Mouse (Mus musculus) C2C12 (cell line): ENCODE data around the gene Cda. TPM values are rescaled to one million over a fixed set of nuclear protein-coding genes. Genes with fewer than 3 reads are reported as not detected.

Experiments
- H3K27me3 ChIP-seq: one replicate; pipeline ENCODE4 v1.6.1; 2011; ENCODE audit not compliant: control insufficient read depth, insufficient read depth, insufficient read length
- H3K36me3 ChIP-seq: one replicate; pipeline ENCODE4 v1.6.1; 2011; ENCODE audit not compliant: control insufficient read depth, insufficient read depth
- H3K4me3 ChIP-seq: one replicate; pipeline ENCODE4 v1.5.1; 2011; ENCODE audit warnings: mild to moderate bottlenecking, control low read depth; ENCODE audit not compliant: poor library complexity, insufficient read depth, severe bottlenecking
- H3K79me2 ChIP-seq: one replicate; pipeline ENCODE4 v1.6.1; 2011; ENCODE audit not compliant: control insufficient read depth, insufficient read depth
- H3K79me3 ChIP-seq: one replicate; pipeline ENCODE4 v1.6.1; 2011; ENCODE audit warnings: low read depth, control low read depth
- H3ac ChIP-seq: one replicate; pipeline ENCODE3; 2011; ENCODE audit warnings: low read depth; ENCODE audit not compliant: control insufficient read depth, insufficient read length
- CEBPB ChIP-seq: IDR thresholded peaks from one replicate; pipeline ENCODE4 v1.6.1; 2011; ENCODE audit warnings: low read depth, mild to moderate bottlenecking, control low read depth, moderate library complexity
- CTCF ChIP-seq: IDR thresholded peaks from one replicate; pipeline ENCODE4 v1.5.1; 2011; ENCODE audit not compliant: control insufficient read depth, insufficient read depth, insufficient read length
- FOSL1 ChIP-seq: IDR thresholded peaks from one replicate; pipeline ENCODE4 v1.8.0; 2011; ENCODE audit warnings: mild to moderate bottlenecking, low read length; ENCODE audit not compliant: poor library complexity, insufficient read depth, severe bottlenecking
- MAX ChIP-seq: IDR thresholded peaks from one replicate; pipeline ENCODE4 v1.6.1; 2011; ENCODE audit warnings: mild to moderate bottlenecking, control low read depth
- MYOD1 ChIP-seq: IDR thresholded peaks from one replicate; pipeline ENCODE4 v1.6.1; 2011; ENCODE audit warnings: low read depth; ENCODE audit not compliant: control insufficient read depth, insufficient read length
- MYOG ChIP-seq: IDR thresholded peaks from one replicate; pipeline ENCODE4 v1.6.1; 2011; ENCODE audit not compliant: control insufficient read depth, insufficient read length; ENCODE audit errors: extremely low read depth
- USF1 ChIP-seq: IDR thresholded peaks from one replicate; pipeline ENCODE4 v1.6.1; 2011; ENCODE audit warnings: low read depth, mild to moderate bottlenecking, control low read depth, moderate library complexity
- polyA plus RNA-seq: library from polyadenylated mRNA; unstranded; fragments of >200 nt; fragmentation: generic; extraction: Trizol; gene quantifications from one replicate; pipeline ENCODE4 v1.2.1, GENCODE M21; 2012; ENCODE audit warnings: missing spikeins

Gene Cda
- polyA plus RNA-seq, 1 experiment: 8.7 TPM

DNA sequence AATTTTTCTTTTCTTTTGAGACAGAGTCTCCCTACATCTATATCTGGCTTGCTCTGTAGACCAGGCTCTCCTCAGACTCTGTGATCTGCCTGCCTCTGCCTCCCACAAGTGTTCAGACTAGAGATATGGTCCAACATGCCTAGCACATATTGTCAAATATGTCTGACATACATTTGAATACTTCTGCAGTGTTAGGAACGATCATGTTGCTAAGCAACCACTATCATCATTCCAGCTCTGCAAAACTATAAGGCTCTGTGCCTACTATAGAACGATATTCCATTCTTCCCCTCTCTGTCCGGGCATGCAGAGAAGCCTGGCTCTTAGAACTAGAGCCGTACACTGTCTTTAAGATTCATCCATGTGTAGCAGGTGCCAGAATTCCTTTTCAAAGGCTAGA, 45.1 kb downstream of the Cda start:
- Histone ChIP-seq H3K79me2 (no peaks in the 10 kb centered on the region), H3ac (no peak overlapping the region), H3K27me3 (no peaks in the 10 kb centered on the region), H3K36me3 (no peaks in the 10 kb centered on the region), H3K79me3 (no peaks in the 10 kb centered on the region), H3K4me3 (no peak overlapping the region)
- TF ChIP-seq CTCF (no peak), MYOG (no peak), USF1 (no peak), MYOD1 (no peak), FOSL1 (no peak), MAX (no peak), CEBPB (no peak)

DNA sequence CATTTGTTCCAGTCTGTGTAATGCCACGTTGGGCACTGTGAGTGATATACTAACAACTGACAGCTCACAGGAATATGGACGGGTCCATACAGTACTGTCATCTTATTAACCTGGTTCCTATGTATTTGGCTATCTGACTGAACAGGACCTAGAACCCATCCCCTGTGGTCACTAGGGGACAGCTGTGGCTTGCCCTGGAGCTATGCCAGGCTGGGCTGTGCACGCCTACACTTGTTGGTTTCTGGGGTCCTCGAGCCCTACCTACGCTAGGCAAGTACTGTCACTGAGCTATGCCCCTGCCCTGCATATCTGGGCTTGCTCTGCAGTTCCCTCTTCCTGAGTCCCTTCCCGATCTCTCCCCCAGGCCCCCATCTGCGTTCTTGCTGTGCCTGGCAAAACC, 46.3 kb downstream of the Cda start:
- Histone ChIP-seq H3ac (no peak overlapping the region), H3K4me3 (no peak overlapping the region), H3K79me3 (no peaks in the 10 kb centered on the region), H3K36me3 (no peaks in the 10 kb centered on the region), H3K27me3 (no peaks in the 10 kb centered on the region), H3K79me2 (no peaks in the 10 kb centered on the region)
- no peak for TF ChIP-seq MYOG
- TF ChIP-seq FOSL1: no peak
- TF ChIP-seq MAX: no peak
- TF ChIP-seq MYOD1: no peak
- TF ChIP-seq USF1: no peak
- no peak for TF ChIP-seq CTCF
- no peak for TF ChIP-seq CEBPB

DNA sequence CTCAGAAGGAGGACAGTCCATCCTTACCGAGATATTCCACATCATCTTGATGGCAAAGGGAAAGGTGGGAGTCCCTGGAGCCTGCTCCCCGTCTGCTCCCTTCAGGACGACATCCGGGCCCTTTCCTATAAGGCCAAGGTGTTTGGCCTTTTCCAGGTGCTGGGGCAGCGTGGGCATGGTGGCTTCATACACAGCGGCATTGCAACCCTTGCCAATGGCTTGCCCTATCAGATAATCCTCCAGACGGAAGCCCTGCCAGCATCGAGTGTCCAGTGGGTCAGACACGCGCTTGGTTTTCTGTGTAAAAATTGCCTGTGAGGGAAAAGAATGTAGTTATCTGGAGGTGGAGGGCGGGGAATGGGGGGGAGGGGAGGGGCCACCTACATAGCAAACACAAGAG, 47.1 kb downstream of the Cda start:
- H3ac ChIP-seq: no peak overlapping the region
- no peaks in the 10 kb centered on the region for H3K79me3 ChIP-seq
- H3K27me3 ChIP-seq: no peaks in the 10 kb centered on the region
- no peaks in the 10 kb centered on the region for H3K36me3 ChIP-seq
- H3K4me3 ChIP-seq: no peak overlapping the region
- no peaks in the 10 kb centered on the region for H3K79me2 ChIP-seq
- TF ChIP-seq MAX (no peak), MYOG (no peak), CEBPB (no peak), FOSL1 (no peak), USF1 (no peak), MYOD1 (no peak), CTCF (no peak)

DNA sequence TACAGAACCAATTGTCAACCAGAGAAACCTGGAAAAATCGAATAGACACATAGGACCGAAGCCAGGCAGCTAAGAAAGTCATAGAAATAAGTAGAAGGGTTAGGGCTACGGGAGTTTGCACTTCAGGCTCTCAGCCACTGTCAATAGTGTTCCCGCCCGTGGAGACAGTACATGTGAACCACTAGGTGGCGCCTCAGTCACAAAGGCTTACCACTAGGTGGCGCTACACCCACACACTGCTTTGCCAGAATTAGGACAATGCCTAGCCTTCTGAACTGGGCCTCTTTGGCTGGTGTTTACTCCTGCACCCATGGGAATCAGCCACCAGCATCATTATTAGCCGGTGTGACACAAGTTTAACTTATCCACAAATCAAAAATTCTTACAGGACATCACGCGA, 48.3 kb downstream of the Cda start:
- Histone ChIP-seq H3K27me3 (no peaks in the 10 kb centered on the region), H3K79me2 (no peaks in the 10 kb centered on the region), H3K4me3 (no peak overlapping the region), H3K79me3 (no peaks in the 10 kb centered on the region), H3ac (no peak overlapping the region), H3K36me3 (no peaks in the 10 kb centered on the region)
- TF ChIP-seq CTCF: peak; percentile 99
- no peak for TF ChIP-seq MYOD1

DNA sequence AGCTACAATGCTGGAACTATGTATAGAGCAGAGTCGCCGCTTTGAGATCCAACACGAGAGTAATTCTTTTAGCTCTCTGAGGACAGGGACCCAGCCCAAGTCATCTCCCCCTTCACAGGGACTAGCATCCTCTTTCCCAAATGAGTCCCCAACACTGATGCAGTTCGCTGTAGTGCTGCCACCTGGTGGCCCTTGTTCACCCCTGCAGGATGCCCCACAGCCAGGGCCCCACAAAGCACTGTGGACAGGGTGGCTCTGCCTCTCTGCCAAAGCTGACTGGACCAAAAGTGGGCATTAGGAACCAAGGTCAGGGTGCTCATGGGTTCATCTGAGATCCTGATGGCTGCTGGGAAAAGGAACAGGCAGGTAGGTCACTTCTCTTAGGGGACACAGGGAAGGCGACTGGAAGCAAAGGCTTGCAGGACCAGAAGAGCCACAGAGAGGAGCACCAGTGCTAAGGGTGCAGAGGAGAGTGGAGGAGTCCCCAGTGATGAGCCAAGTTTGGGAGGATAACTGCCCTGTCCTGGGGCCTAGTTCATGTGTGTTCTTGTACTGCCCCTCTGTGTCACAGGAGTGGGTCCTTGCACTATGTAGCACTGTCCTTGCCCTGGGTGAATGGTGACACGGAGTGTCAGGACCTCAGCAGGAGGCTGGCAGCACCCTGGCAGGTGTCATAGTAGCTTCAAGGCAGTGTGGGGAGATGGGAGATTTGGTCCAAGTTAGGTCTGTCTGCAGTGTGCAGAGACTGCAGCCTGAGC, 49.1 kb downstream of the Cda start:
- no peak for TF ChIP-seq CEBPB
- no peak for TF ChIP-seq MYOD1
- TF ChIP-seq USF1: no peak
- TF ChIP-seq MAX: no peak
- peak; percentile 86 for TF ChIP-seq CTCF
- TF ChIP-seq FOSL1: no peak
- TF ChIP-seq MYOG: no peak
- H3K27me3 ChIP-seq: no peaks in the 10 kb centered on the region
- no peaks in the 10 kb centered on the region for H3K79me3 ChIP-seq
- H3K79me2 ChIP-seq: no peaks in the 10 kb centered on the region
- no peak overlapping the region for H3ac ChIP-seq
- no peak overlapping the region for H3K4me3 ChIP-seq
- no peaks in the 10 kb centered on the region for H3K36me3 ChIP-seq

DNA sequence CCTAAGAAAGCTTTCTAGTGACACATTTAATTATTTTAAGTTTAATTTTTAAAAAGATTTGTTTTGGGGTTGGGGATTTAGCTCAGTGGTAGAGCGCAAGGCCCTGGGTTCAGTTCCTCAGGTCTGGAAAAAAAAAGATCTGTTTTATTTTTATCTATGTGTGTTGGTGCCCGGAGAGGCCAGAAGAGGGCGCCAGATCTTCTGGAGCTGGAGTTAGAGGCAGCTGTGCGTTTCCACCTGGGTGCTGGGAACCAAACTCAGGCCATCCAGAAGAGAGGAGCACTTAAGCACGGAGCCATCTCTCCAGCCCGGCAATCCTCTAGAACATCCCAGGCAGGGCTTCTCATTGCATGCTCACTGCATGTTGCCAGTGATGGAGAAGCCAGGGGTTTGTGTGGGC, 51.4 kb downstream of the Cda start:
- TF ChIP-seq MYOG (no peak), USF1 (no peak), CTCF (no peak), CEBPB (no peak), FOSL1 (no peak), MYOD1 (no peak), MAX (no peak)
- Histone ChIP-seq H3K79me2 (no peaks in the 10 kb centered on the region), H3K27me3 (no peaks in the 10 kb centered on the region), H3ac (no peak overlapping the region), H3K36me3 (peaks cover 12% of the 10 kb centered on the region), H3K4me3 (no peak overlapping the region), H3K79me3 (no peaks in the 10 kb centered on the region)
